Mouse (Mus musculus) macrophage (primary cell): ENCODE results near the gene Plekhg2. TPM values are rescaled to one million over a fixed set of nuclear protein-coding genes. Genes with fewer than 3 reads are reported as not detected.

Experiments
- H3K27ac ChIP-seq: fragments of 350-480 bp; formaldehyde crosslinking; 2 replicates; pipeline ENCODE4 v1.9.0; 2021
- H3K36me3 ChIP-seq: fragments of 350-480 bp; formaldehyde crosslinking; 2 replicates; pipeline ENCODE4 v1.9.0; 2021; ENCODE audit errors: inconsistent target
- H3K4me3 ChIP-seq: fragments of 350-480 bp; formaldehyde crosslinking; 2 replicates; pipeline ENCODE4 v1.9.0; 2021; ENCODE audit errors: inconsistent target
- H3K79me2 ChIP-seq: fragments of 350-480 bp; formaldehyde crosslinking; 2 replicates; pipeline ENCODE4 v1.9.0; 2021; ENCODE audit errors: inconsistent target
- WGBS: methylation state at CpG from one replicate; pipeline ENCODE4 v1.1.7; 2026; ENCODE audit warnings: inconsistent platforms; ENCODE audit not compliant: missing documents; 5-methylcytosine and 5-hydroxymethylcytosine counted together
- polyA plus RNA-seq: library from polyadenylated mRNA; stranded (reverse); fragments of 250-400 nt; gene quantifications from 3 replicates; pipeline ENCODE4 v1.2.4, GENCODE M21; 2018; ENCODE audit warnings: inconsistent platforms
- total RNA-seq, 78 experiments: library from RNA; depleted of rRNA; stranded (reverse); fragments of 250-400 nt; gene quantifications; 1 replicate in 9 of 78; 2 replicates in 24 of 78; 3 replicates in 43 of 78; 4 replicates in 2 of 78; pipeline ENCODE4 v1.2.4; 2018; ENCODE audit warnings: inconsistent platforms in 56 of 78

Plekhg2 gene
- 10 to 100 TPM; 17.2 to 81.8 (median 27.5) TPM for total RNA-seq (2018; cell fraction: chromatin; rRNA removed)
- total RNA-seq (2018; cell fraction: cytosol; rRNA removed): 1 to 10 TPM; 2.9 to 8.1 (median 5.7) TPM
- 10 to 100 TPM in 21 of 26 experiments, 1 to 10 TPM in 5; 5.4 to 60.3 (median 19.3) TPM for total RNA-seq (2018; cell fraction: nucleus; rRNA removed)
- polyA plus RNA-seq: 3.6 to 7.0 TPM (median 5.4 TPM) in 3 replicates

DNA sequence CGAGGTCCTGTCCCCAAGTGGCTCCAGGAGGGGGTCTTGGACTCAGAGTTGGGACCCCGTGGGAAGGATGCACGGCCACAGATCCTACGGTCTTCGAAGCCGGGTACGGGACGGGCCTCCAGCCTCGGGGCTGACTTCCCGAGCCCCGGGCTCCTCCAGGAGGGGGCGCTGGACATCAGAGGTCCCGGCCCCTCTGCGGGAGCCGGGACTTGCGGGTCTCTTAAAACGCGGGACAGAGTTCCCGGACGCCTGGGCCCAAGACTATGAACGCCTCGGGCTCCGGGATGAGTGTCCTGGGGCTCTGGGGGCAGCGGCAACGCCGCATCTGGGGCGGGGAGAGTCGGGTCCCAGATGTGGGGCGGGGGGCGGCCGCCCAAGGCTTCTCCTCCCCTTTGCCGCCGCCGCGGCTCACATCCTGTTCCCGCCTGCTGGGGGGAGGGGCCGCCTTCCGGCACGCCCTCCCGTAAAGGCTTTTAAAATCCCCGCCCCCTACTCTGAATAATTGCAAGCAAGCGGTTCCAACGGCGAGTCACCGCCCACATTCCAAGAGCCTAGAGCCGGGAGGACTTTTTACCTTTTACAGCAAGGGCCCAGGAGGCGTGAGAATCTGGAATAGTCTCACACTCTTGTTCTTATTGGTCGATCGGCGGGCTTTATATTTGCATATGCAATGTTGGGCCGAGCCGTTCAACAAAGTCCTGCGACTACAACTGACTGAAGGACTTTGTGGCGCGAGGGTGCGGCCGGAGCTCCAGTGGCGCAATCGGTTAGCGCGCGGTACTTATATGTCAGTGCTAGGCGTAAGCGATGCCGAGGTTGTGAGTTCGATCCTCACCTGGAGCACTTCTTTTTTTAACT is at the start of gene Plekhg2:
TSS of gene Plekhg2 (minus strand) at position 349 of the 858 bp plus-strand sequence.
- Histone ChIP-seq H3K36me3 (peaks cover 5% of the 10 kb centered on the region; the same call in 1 of the 2 replicates), H3K79me2 (peaks cover 11% of the 10 kb centered on the region), H3K4me3 (peak within 1 kb of the TSS; percentile 52), H3K27ac (peak within 1 kb of the TSS; percentile 73)
- under 1% methylated on average over 66 of the region's 66 CpGs for WGBS

DNA sequence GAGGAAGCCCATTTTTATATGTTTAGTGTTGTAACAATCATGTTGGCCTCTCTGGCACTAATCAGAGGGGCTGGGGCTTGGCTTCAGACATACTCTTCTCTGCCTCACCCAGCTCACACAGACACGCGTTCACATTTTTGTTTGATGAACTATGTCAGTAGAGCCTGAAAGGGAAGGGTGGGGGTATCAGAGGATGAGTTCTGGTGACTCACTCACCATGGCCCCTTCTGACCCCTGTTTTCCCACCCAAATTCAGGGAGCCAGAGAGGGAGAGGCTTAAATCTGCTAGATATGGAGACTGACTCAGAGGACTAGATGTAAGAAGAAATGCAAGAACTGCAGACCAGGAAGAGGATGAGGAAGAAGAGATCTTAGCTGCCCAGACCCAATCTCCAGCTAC is 47.0 kb upstream of the Plekhg2 start:
- Histone ChIP-seq H3K36me3 (peaks cover 60% of the 10 kb centered on the region; the same call in 1 of the 2 replicates), H3K27ac (no peak overlapping the region), H3K4me3 (no peak overlapping the region), H3K79me2 (peaks cover 12% of the 10 kb centered on the region; the same call in 1 of the 2 replicates)
- WGBS: 98% methylated on average over 2 of the region's 2 CpGs

DNA sequence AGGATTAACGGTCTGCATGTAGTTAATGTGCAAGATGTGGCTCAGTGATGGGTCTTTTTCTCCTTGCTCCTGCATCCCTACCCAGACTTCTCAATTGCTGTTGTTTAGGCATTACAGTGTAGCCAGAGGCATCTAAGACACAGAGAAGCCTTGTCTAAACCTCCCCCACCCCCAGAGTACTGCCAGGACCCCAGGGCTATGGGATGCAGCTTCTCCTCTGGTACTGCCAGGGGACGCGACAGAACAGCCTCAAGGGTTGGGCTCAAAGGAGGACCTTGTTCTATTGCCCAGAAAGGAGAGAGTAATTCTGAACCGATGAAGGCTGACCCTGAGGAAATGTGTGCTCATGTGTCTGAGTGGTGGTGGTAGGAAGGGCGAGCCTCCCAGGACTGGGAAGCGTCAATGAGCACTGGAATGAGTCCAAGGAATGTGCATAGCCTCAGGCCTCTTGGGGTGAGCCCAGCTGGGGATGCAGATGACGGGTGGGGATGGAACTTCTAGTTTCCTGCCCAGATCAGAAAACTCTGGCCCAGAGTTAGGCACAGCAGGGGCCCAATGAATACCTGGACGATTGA is 45.8 kb upstream of the Plekhg2 start:
- peaks cover 72% of the 10 kb centered on the region for H3K36me3 ChIP-seq
- no peak overlapping the region for H3K4me3 ChIP-seq
- no peak overlapping the region for H3K27ac ChIP-seq
- H3K79me2 ChIP-seq: no peaks in the 10 kb centered on the region; the same call in 1 of the 2 replicates
- 96% methylated on average over 8 of the region's 8 CpGs for WGBS

DNA sequence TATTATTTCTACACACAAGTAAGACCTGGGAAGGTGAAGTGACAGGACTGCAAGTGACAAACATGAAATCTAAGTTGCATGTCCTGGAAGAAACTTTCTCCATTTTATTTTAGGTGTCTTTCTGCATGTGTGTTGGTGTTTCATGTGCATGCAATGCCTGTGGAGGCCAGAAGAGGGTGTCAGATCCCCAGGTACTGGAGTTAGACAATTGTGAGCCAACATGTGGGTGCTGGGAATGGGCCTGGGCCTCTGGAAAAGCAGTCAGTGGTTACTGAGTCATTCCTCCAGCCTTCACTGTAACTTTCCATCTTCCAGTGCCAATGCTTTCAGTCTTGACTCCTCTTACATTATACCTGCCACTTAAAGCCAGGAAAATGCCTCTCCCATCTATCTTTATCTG is 45.0 kb upstream of the Plekhg2 start:
- Histone ChIP-seq H3K4me3 (no peak overlapping the region), H3K79me2 (no peaks in the 10 kb centered on the region; the same call in 1 of the 2 replicates), H3K27ac (no peak overlapping the region), H3K36me3 (peaks cover 75% of the 10 kb centered on the region)

DNA sequence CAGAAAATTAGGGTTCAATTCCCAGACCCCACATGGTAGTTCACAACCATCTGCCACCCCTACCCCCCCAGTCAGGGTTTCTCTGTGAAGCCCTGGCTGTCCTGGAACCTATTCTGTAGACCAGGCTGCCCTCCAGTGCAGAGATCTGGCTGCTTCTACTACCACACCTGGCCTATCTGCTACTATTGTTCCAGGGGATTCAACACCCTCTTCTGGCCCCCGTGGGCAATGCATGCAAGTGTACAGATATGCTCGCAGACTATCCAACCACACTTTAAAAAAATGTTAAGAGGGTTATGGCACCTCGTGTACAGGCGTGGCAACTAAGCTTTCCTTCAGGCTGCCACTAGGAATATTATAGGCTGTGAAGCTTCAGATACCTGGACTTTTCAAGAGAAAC is 40.4 kb upstream of the Plekhg2 start:
- 75% methylated on average over 4 of the region's 4 CpGs for WGBS
- peaks cover 65% of the 10 kb centered on the region for H3K36me3 ChIP-seq
- no peak overlapping the region for H3K27ac ChIP-seq
- no peak overlapping the region for H3K4me3 ChIP-seq
- no peaks in the 10 kb centered on the region; the same call in 1 of the 2 replicates for H3K79me2 ChIP-seq

DNA sequence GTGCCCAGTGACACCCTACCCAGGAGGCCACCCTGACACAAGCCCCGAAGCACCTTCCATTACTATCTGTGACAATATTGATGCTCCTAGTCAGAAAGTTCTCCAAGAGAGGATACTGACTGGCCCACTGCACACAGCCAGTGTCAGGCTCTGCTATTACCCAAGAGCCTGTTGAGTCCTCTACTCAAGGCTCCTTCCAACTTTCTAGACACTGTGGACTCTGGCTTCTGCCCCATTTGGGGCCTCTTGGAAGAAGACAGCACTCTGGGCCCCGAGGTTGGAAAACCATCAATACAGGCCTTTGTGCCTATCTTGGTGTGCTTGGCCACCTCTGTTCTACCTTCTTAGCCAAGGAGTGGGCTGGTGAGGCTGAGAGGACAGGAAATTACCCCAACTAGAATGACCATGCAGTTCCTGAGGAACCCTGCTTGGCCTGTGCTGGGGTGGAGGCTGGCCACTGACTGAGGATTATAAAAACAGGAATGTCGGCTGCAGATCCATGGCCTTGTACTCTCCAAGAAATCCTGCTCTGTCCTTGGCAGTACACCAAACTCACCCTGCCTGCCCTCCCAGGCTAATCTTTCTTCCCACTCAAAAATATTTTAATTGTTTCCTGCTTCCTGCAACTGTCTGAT is 38.6 kb upstream of the Plekhg2 start:
- H3K27ac ChIP-seq: no peak overlapping the region
- WGBS: 87% methylated on average over 3 of the region's 3 CpGs
- H3K79me2 ChIP-seq: no peaks in the 10 kb centered on the region
- H3K36me3 ChIP-seq: peaks cover 73% of the 10 kb centered on the region
- H3K4me3 ChIP-seq: no peak overlapping the region

DNA sequence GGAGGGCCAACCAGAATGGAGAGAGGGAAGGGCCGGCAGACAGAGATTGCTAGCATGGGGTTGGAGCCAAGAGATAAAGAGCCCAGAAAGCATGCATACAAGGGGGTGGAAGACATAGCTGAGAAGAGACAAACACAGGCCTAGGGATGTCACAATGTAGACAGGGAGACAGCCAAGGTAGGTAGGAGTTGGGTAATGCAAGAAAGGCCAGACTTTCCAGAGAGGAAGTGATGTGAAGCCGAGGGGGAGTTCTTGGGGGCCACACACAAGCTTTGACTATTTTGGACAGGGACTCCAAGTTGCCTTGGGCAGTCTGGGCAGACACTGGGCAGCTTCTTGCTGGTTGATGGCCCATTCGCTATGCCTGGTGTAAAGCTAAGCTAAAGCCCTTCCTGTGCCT is 29.5 kb upstream of the Plekhg2 start:
- H3K79me2 ChIP-seq: no peaks in the 10 kb centered on the region
- no peak overlapping the region for H3K27ac ChIP-seq
- peaks cover 84% of the 10 kb centered on the region for H3K36me3 ChIP-seq
- no peak overlapping the region for H3K4me3 ChIP-seq
- WGBS: 80% methylated on average over 2 of the region's 3 CpGs

DNA sequence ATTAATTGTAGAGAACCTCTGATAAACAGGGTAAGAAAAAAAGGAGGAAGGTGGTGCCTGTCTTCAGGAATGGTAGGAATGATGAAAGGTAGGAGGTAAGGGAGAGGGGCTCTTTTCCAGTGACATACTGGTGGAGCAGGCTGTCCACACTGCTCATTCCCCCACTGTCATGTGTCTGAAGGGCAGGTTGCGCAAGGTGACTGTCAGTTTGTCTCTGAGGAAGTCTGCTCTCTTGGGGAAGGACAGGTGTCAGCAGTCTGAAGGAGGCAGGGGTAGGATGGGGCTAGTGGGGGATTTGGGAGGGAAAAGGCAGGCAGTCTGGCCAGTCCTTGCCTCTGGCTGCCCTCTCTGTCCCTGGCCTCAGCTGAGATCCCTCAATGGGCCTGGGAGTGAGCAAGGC is 28.6 kb upstream of the Plekhg2 start:
- WGBS: 67% methylated on average over 1 of the region's 1 CpGs
- H3K79me2 ChIP-seq: no peaks in the 10 kb centered on the region
- H3K4me3 ChIP-seq: no peak overlapping the region
- peaks cover 83% of the 10 kb centered on the region for H3K36me3 ChIP-seq
- H3K27ac ChIP-seq: no peak overlapping the region

DNA sequence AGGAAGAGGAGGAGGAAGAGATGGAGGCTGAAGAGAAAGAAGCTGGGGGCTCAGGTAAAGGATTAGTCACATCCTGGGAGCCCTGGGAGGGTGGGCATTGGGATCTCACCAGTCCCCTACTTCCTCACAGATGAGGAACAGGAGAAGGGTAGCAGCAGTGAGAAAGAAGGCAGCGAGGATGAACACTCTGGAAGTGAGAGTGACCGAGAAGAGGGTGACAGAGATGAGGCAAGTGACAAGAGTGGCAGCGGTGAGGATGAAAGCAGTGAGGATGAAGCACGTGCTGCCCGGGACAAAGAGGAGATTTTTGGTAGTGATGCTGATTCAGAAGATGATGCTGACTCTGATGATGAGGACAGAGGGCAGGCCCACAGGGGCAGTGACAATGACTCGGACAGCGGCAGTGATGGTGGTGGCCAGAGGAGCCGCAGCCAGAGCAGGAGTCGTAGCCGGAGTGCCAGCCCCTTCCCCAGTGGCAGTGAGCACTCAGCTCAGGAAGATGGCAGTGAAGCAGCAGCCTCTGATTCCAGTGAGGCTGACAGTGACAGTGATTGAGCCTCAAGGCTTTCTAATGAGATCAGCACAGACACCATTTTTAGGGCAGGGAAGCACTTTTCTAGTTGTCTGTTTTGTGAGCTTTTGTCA is 26.4 kb upstream of the Plekhg2 start:
- H3K79me2 ChIP-seq: peaks cover 14% of the 10 kb centered on the region
- 87% methylated on average over 10 of the region's 10 CpGs for WGBS
- H3K36me3 ChIP-seq: peaks cover 71% of the 10 kb centered on the region
- H3K4me3 ChIP-seq: no peak overlapping the region
- H3K27ac ChIP-seq: no peak overlapping the region

DNA sequence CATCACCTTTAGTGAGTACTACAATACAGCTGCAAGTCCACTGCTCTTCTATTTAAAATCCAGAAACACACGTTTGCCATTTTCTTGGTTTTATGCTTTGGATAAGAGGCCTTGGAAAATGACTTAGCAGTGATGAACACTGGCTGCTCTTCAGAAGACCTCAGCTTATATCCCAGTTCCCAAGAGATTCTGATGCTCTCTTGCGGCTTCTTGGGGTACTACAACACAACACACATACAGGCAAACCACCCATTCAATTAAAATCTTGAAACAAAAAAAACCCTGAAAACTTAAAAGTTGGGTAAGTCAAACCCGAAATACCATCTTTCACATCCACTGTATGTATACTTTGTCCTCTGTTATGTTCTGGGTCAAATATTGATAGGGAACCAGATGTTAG is 25.6 kb upstream of the Plekhg2 start:
- Histone ChIP-seq H3K4me3 (no peak overlapping the region), H3K27ac (no peak overlapping the region), H3K36me3 (peaks cover 63% of the 10 kb centered on the region), H3K79me2 (peaks cover 21% of the 10 kb centered on the region)
- WGBS: 82% methylated on average over 3 of the region's 3 CpGs

DNA sequence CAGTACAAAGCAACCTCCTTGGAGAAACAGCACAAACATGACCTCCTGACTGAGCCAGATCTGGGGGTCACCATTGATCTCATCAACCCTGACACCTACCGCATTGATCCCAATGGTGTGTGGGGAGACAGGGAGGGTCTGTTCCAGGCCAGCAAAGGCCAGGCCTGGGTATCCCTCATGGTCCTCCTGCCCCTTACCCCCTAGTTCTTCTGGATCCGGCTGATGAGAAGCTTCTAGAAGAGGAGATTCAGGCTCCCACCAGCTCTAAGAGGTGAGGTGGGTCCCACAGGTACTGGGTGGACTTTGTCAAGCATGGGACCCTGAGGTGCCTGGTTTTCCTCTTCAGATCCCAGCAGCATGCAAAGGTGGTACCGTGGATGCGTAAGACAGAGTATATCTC is 23.0 kb upstream of the Plekhg2 start:
- peaks cover 41% of the 10 kb centered on the region for H3K79me2 ChIP-seq
- no peak overlapping the region for H3K4me3 ChIP-seq
- no peak overlapping the region for H3K27ac ChIP-seq
- H3K36me3 ChIP-seq: peaks cover 46% of the 10 kb centered on the region
- WGBS: 100% methylated on average over 4 of the region's 4 CpGs

DNA sequence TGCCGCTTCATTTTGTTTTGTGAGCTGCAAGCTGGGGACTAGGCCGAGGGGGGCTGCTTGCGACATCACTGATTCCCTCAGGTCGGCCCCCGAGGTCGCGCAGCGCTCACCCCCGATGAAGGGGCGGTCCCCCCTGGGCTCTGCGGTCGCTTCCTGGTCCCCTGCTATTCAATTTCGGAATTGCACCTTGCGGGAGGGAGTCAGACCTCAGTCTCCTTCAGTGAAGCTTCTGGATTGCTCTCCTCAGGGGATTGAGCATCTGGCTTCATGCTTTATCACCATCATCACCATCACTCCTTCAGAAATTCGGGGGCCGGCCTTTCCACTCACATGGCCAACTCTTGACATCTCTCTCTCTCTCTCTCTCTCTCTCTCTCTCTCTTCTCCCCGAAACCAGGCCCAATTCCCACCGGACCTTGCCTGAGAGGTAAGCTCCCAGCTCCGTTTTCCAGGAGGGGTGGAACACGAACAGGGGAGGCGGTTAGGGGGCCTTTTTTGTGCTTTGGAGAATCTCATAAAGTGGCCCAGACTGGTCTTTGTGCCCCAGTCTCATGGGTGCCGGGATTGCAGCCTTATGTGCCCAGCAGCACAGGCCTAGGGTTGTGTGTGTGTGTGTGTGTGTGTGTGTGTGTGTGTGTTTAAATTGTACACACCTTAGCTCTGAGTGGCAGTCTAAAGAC is 21.0 kb upstream of the Plekhg2 start:
- Histone ChIP-seq H3K79me2 (peaks cover 57% of the 10 kb centered on the region), H3K4me3 (peak overlapping the region; percentile 63), H3K36me3 (peaks cover 42% of the 10 kb centered on the region), H3K27ac (no peak overlapping the region)
- 10% methylated on average over 22 of the region's 22 CpGs for WGBS

DNA sequence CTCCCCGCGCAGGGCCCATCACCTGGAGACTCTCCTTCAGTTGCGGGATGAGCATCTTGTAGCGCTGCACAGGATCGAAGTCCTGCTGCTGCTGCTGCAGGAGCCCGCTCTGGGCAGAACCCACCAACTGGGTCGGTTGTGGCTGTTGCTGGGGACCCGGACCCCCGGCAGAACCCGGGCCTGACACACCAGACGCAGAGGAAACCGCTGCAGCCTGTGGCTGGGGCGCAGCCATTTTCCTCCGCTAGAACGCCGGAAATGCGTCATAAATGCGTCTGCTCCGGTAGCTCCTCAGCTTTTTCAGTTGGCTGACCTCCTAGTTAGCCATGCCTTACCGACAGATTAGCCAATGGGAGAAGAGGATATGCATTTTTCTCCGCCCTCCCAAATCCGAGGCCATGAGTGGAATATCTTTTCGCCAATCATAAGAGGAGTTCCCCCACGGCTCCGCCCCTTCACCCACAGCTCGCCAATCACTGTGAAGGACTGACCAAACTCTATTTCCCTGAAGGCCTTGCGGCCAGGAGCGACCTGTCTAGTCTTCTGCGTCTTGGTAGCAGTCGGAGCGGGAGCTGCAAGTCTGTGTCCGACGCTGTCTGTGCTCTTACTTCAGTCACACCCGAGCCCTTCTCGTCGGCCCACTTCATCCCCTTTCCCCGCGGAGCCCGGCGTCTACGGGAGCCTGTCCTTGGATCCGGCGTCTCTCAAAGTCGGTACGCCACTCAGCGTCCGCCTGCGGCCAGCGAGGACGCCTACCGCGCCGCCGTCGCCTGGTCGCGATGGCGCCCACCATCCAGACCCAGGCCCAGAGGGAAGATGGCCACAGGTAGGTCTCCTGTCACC is 20.3 kb upstream of the Plekhg2 start, which contains the start of the genes Med29 and Paf1:
TSS of gene Med29 (minus strand) at position 280 of the 843 bp plus-strand sequence.
TSS of gene Paf1 (plus strand) at position 523 of the 843 bp plus-strand sequence.
- peaks cover 44% of the 10 kb centered on the region for H3K36me3 ChIP-seq
- H3K79me2 ChIP-seq: peaks cover 62% of the 10 kb centered on the region
- under 1% methylated on average over 55 of the region's 58 CpGs for WGBS
- peak within 1 kb of the TSS; percentile 63 for H3K4me3 ChIP-seq
- H3K27ac ChIP-seq: 0 out of 2 replicates have a peak within 1 kb of the TSS, but pooled peaks have one; percentile 10
